Mouse (Mus musculus) MEL (cell line): ENCODE data around the gene Nfe2. TPM values are rescaled to one million over a fixed set of nuclear protein-coding genes. Genes with fewer than 3 reads are reported as not detected.

ENCODE experiments used
- DNase-seq: peaks from one replicate; pipeline ENCODE4 v3.0.0; 2011; ENCODE audit warnings: low read depth, low spot score
- H3K27ac ChIP-seq: 2 replicates; pipeline ENCODE4 v1.5.1; 2012; ENCODE audit warnings: low read depth, mild to moderate bottlenecking, control low read depth, low read length, moderate library complexity; ENCODE audit not compliant: control insufficient read depth
- H3K27me3 ChIP-seq, 2 experiments: fragments of 150-350 bp in 1 of 2; sonication (generic) in 1 of 2; 2 replicates each; pipeline ENCODE4 v1.6.1; 2012; ENCODE audit warnings: low read length in 2 of 2, mild to moderate bottlenecking in 2 of 2, improper control_type of control experiment in 1 of 2, moderate library complexity in 1 of 2; ENCODE audit not compliant: insufficient read depth in 2 of 2, control insufficient read depth in 1 of 2
- H3K36me3 ChIP-seq, 2 experiments: 2 replicates each; pipeline ENCODE4 v1.6.1; 2012 to 2014; ENCODE audit warnings: low read length in 2 of 2, improper control_type of control experiment in 1 of 2, inconsistent platforms in 1 of 2, mild to moderate bottlenecking in 1 of 2; ENCODE audit not compliant: insufficient read depth in 2 of 2, control insufficient read depth in 1 of 2
- H3K4me1 ChIP-seq, 2 experiments: fragments of 150-350 bp in 1 of 2; sonication (generic) in 1 of 2; 2 replicates each; pipeline ENCODE4 v1.6.1; 2012; ENCODE audit warnings: low read length in 2 of 2, improper control_type of control experiment in 1 of 2, mild to moderate bottlenecking in 1 of 2; ENCODE audit not compliant: insufficient read depth in 2 of 2, control insufficient read depth in 1 of 2
- H3K4me3 ChIP-seq, 2 experiments: fragments of 150-350 bp in 1 of 2; sonication (generic) in 1 of 2; 2 replicates each; pipeline ENCODE4 v1.5.1; 2012; ENCODE audit warnings: low read depth in 2 of 2, low read length in 2 of 2, mild to moderate bottlenecking in 2 of 2, moderate library complexity in 2 of 2, control low read depth in 1 of 2, improper control_type of control experiment in 1 of 2; ENCODE audit not compliant: control insufficient read depth in 1 of 2, insufficient read depth in 1 of 2
- H3K79me2 ChIP-seq: 2 replicates; pipeline ENCODE4 v1.6.1; 2012; ENCODE audit warnings: mild to moderate bottlenecking, low read length, moderate library complexity; ENCODE audit not compliant: control insufficient read depth, poor library complexity, insufficient read depth
- H3K9ac ChIP-seq: 2 replicates; pipeline ENCODE4 v1.6.1; 2012; ENCODE audit warnings: low read depth, mild to moderate bottlenecking, control low read depth, low read length, moderate library complexity; ENCODE audit not compliant: control insufficient read depth, poor library complexity, severe bottlenecking
- H3K9me3 ChIP-seq: fragments of 150-350 bp; sonication (generic); replicated peaks from 2 replicates; pipeline ENCODE4 v1.6.1; 2012; ENCODE audit warnings: mild to moderate bottlenecking, low read length, improper control_type of control experiment, moderate library complexity; ENCODE audit not compliant: insufficient read depth
- CHD1 ChIP-seq: IDR thresholded peaks from 2 replicates; pipeline ENCODE4 v1.6.1; 2012; ENCODE audit warnings: low read depth, mild to moderate bottlenecking, inconsistent platforms, low read length, improper control_type of control experiment
- CHD2 ChIP-seq: IDR thresholded peaks from 2 replicates; pipeline ENCODE4 v1.6.1; 2011; ENCODE audit warnings: low read length, improper control_type of control experiment
- CTCF ChIP-seq, 3 experiments: IDR thresholded peaks in 2 of 3; conservative IDR thresholded peaks in 1 of 3; 2 replicates each; pipeline ENCODE4 v1.5.1; 2011 to 2012; ENCODE audit warnings: low read length in 3 of 3, low read depth in 2 of 3, mild to moderate bottlenecking in 2 of 3, improper control_type of control experiment in 1 of 3, inconsistent platforms in 1 of 3, mixed read lengths in 1 of 3, moderate library complexity in 1 of 3; ENCODE audit not compliant: control insufficient read depth in 1 of 3, insufficient read depth in 1 of 3, poor library complexity in 1 of 3, severe bottlenecking in 1 of 3
- E2F4 ChIP-seq: IDR thresholded peaks from 2 replicates; pipeline ENCODE4 v1.6.1; 2011; ENCODE audit warnings: low read depth, low read length, improper control_type of control experiment, borderline replicate concordance
- ELF1 ChIP-seq: IDR thresholded peaks from 2 replicates; pipeline ENCODE4 v1.6.1; 2014; ENCODE audit warnings: low read depth, mild to moderate bottlenecking, inconsistent platforms, low read length, improper control_type of control experiment, moderate library complexity
- ETS1 ChIP-seq: IDR thresholded peaks from 2 replicates; pipeline ENCODE4 v1.6.1; 2012; ENCODE audit warnings: low read depth, mild to moderate bottlenecking, inconsistent platforms, low read length, improper control_type of control experiment, moderate library complexity
- GABPA ChIP-seq: IDR thresholded peaks from 2 replicates; pipeline ENCODE4 v1.6.1; 2012; ENCODE audit warnings: low read depth, mild to moderate bottlenecking, inconsistent platforms, low read length, improper control_type of control experiment, moderate library complexity
- GATA1 ChIP-seq: IDR thresholded peaks from 2 replicates; pipeline ENCODE4 v1.6.1; 2011; ENCODE audit warnings: low read depth, low read length, improper control_type of control experiment
- HCFC1 ChIP-seq: IDR thresholded peaks from 2 replicates; pipeline ENCODE4 v1.6.1; 2012; ENCODE audit warnings: low read depth, mild to moderate bottlenecking, inconsistent platforms, low read length, improper control_type of control experiment, moderate library complexity
- JUND ChIP-seq: IDR thresholded peaks from 2 replicates; pipeline ENCODE4 v1.6.1; 2011; ENCODE audit warnings: low read depth, mild to moderate bottlenecking, improper control_type of control experiment, low read length
- KAT2A ChIP-seq: conservative IDR thresholded peaks from 2 replicates; pipeline ENCODE4 v1.6.1; 2012; ENCODE audit warnings: low read depth, low read length, improper control_type of control experiment, inconsistent platforms
- MAFK ChIP-seq: IDR thresholded peaks from 2 replicates; pipeline ENCODE4 v1.6.1; 2011; ENCODE audit warnings: low read depth, mild to moderate bottlenecking, low read length, improper control_type of control experiment, borderline replicate concordance
- MAX ChIP-seq: IDR thresholded peaks from 2 replicates; pipeline ENCODE4 v1.6.1; 2011; ENCODE audit warnings: low read length, improper control_type of control experiment
- MAZ ChIP-seq: IDR thresholded peaks from 2 replicates; pipeline ENCODE4 v1.6.1; 2012; ENCODE audit warnings: low read depth, mild to moderate bottlenecking, inconsistent platforms, low read length, improper control_type of control experiment
- MEF2A ChIP-seq: IDR thresholded peaks from 2 replicates; pipeline ENCODE4 v1.6.1; 2014; ENCODE audit warnings: low read depth, mild to moderate bottlenecking, inconsistent platforms, low read length, improper control_type of control experiment; ENCODE audit not compliant: poor library complexity, insufficient replicate concordance, severe bottlenecking; ENCODE audit errors: extremely low read depth
- MXI1 ChIP-seq: IDR thresholded peaks from 2 replicates; pipeline ENCODE4 v1.6.1; 2011; ENCODE audit warnings: mild to moderate bottlenecking, low read depth, low read length, improper control_type of control experiment
- NELFE ChIP-seq: IDR thresholded peaks from 2 replicates; pipeline ENCODE4 v1.6.1; 2011; ENCODE audit warnings: low read depth, low read length, improper control_type of control experiment
- NRF1 ChIP-seq: IDR thresholded peaks from 2 replicates; pipeline ENCODE4 v1.6.1; 2014; ENCODE audit warnings: low read depth, mild to moderate bottlenecking, inconsistent platforms, low read length, improper control_type of control experiment, moderate library complexity; ENCODE audit not compliant: poor library complexity, insufficient read depth, severe bottlenecking
- POLR2A ChIP-seq, 2 experiments: IDR thresholded peaks; 2 replicates each; pipeline ENCODE4 v1.6.1; 2011 to 2012; ENCODE audit warnings: low read length in 2 of 2, mild to moderate bottlenecking in 2 of 2, control low read depth in 1 of 2, improper control_type of control experiment in 1 of 2, low read depth in 1 of 2, moderate library complexity in 1 of 2; ENCODE audit not compliant: control insufficient read depth in 1 of 2, insufficient read depth in 1 of 2, poor library complexity in 1 of 2
- POLR2AphosphoS2 ChIP-seq: IDR thresholded peaks from 2 replicates; pipeline ENCODE4 v1.6.1; 2011; ENCODE audit warnings: low read length, improper control_type of control experiment
- POLR2AphosphoS5 ChIP-seq: IDR thresholded peaks from 2 replicates; pipeline ENCODE4 v1.6.1; 2012; ENCODE audit warnings: low read depth, borderline replicate concordance, mild to moderate bottlenecking, inconsistent platforms, low read length, moderate library complexity, mixed read lengths
- RAD21 ChIP-seq: IDR thresholded peaks from 2 replicates; pipeline ENCODE4 v1.6.1; 2011; ENCODE audit warnings: mild to moderate bottlenecking, low read depth, low read length, improper control_type of control experiment
- RCOR1 ChIP-seq: IDR thresholded peaks from 2 replicates; pipeline ENCODE4 v1.6.1; 2012; ENCODE audit warnings: low read depth, mild to moderate bottlenecking, inconsistent platforms, low read length, improper control_type of control experiment
- SIN3A ChIP-seq: IDR thresholded peaks from 2 replicates; pipeline ENCODE4 v1.6.1; 2012; ENCODE audit warnings: low read length, improper control_type of control experiment, inconsistent platforms
- SMC3 ChIP-seq: IDR thresholded peaks from 2 replicates; pipeline ENCODE4 v1.6.1; 2011; ENCODE audit warnings: low read depth, low read length, improper control_type of control experiment
- TAL1 ChIP-seq: IDR thresholded peaks from 2 replicates; pipeline ENCODE4 v1.6.1; 2012; ENCODE audit warnings: mild to moderate bottlenecking, inconsistent platforms, low read length, moderate library complexity, mixed read lengths
- TBP ChIP-seq: IDR thresholded peaks from 2 replicates; pipeline ENCODE4 v1.8.0; 2011; ENCODE audit warnings: low read depth, low read length, improper control_type of control experiment
- TCF12 ChIP-seq: IDR thresholded peaks from 2 replicates; pipeline ENCODE4 v1.6.1; 2014; ENCODE audit warnings: low read depth, mild to moderate bottlenecking, inconsistent platforms, low read length, improper control_type of control experiment, moderate library complexity
- UBTF ChIP-seq: IDR thresholded peaks from 2 replicates; pipeline ENCODE4 v1.6.1; 2012; ENCODE audit warnings: low read depth, mild to moderate bottlenecking, inconsistent platforms, low read length, improper control_type of control experiment, moderate library complexity, borderline replicate concordance; ENCODE audit not compliant: insufficient read depth
- USF1 ChIP-seq: IDR thresholded peaks from 2 replicates; pipeline ENCODE4 v1.6.1; 2014; ENCODE audit warnings: low read depth, mild to moderate bottlenecking, inconsistent platforms, low read length, improper control_type of control experiment, moderate library complexity
- USF2 ChIP-seq, 2 experiments: IDR thresholded peaks; 2 replicates each; pipeline ENCODE4 v1.6.1; 2011 to 2012; ENCODE audit warnings: improper control_type of control experiment in 2 of 2, low read length in 2 of 2, borderline replicate concordance in 1 of 2, inconsistent platforms in 1 of 2, low read depth in 1 of 2, mild to moderate bottlenecking in 1 of 2; ENCODE audit not compliant: insufficient read depth in 1 of 2
- ZKSCAN1 ChIP-seq: IDR thresholded peaks from 2 replicates; pipeline ENCODE4 v1.6.1; 2012; ENCODE audit warnings: low read depth, mild to moderate bottlenecking, inconsistent platforms, low read length, improper control_type of control experiment, moderate library complexity
- ZMIZ1 ChIP-seq: IDR thresholded peaks from 2 replicates; pipeline ENCODE4 v1.6.1; 2012; ENCODE audit warnings: low read depth, mild to moderate bottlenecking, inconsistent platforms, low read length, improper control_type of control experiment, moderate library complexity
- ZNF384 ChIP-seq: IDR thresholded peaks from 2 replicates; pipeline ENCODE4 v1.6.1; 2012; ENCODE audit warnings: low read depth, mild to moderate bottlenecking, inconsistent platforms, low read length, improper control_type of control experiment
- polyA plus RNA-seq, 2 experiments: library from polyadenylated mRNA; stranded (reverse) in 1 of 2; unstranded in 1 of 2; fragments of >175 nt in 1 of 2; fragments of >200 nt in 1 of 2; gene quantifications; 2 replicates each; pipeline versions ENCODE4 v1.2.1 to v1.2.4; 2012; ENCODE audit warnings: low replicate concordance in 2 of 2, low read depth in 1 of 2; ENCODE audit not compliant: insufficient read length in 2 of 2, insufficient read depth in 1 of 2, missing spikeins in 1 of 2
- total RNA-seq: library from RNA; depleted of rRNA; stranded (reverse); fragments of 300-350 nt; gene quantifications from 2 replicates; pipeline ENCODE4 v1.2.3, GENCODE M21; 2012

Gene Nfe2
- total and polyA plus RNA-seq, 3 experiments: 74.6 to 103 TPM; not detected in 1

DNA sequence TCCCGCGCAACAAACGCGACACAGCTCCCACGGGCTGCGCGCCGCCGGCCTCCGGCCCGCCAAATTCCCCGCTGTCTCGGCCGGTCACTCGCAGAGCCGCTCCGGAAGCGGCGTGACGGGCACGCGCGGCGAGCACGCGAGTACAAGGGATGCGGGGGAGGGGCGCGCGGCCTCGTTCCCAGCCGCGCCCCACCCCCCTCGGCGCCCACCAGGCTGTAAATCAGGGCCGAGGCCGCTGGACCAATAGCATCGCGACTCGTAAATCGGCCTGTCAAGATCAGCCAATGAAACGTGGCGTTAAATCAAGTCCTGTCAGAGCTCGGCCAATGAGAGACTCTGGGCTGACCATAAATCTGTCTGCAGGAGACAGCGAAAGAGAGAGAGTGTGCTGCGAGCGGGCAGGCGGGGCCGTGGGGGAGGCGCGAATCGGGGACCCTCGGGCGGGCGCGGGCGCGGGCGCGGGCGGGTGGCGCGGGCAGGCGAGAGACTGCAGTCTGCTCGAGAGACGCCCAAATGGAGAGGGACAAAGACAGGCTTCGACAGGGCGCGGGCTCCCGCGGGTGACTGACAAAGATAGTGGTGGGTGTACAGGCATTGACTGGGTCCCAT is 47.0 kb upstream of the Nfe2 start:
- H3K4me3 ChIP-seq: peak overlapping the region; percentile 38 to 57
- no peaks in the 10 kb centered on the region for H3K27me3 ChIP-seq
- no peaks in the 10 kb centered on the region for H3K79me2 ChIP-seq
- peak; percentile 91 for DNase-seq
- TF ChIP-seq NRF1 (no peak), POLR2A (IDR thresholded peaks at IDR 0.05; ENCODE audit: control insufficient read depth in 1 of 2, insufficient read depth in 1 of 2, low read depth in 1 of 2, low read length in 2 of 2, poor library complexity in 1 of 2) (0 out of 4 replicates have a peak, but pooled peaks of 1 of the 2 experiments have one; percentile 25), ZMIZ1 (no peak), TAL1 (no peak), E2F4 (no peak), JUND (no peak), ZNF384 (no peak), GABPA (no peak), USF1 (no peak), KAT2A (no peak), TCF12 (no peak), HCFC1 (0 out of 2 replicates have a peak, but pooled peaks have one; percentile 49), MEF2A (no peak), RAD21 (no peak), UBTF (no peak), POLR2AphosphoS5 (no peak), MXI1 (peak; percentile 75), RCOR1 (peak; percentile 90), SIN3A (peak; percentile 78), MAZ (no peak), CHD1 (no peak), ETS1 (no peak), NELFE (no peak), TBP (no peak), CHD2 (peak; percentile 69), ELF1 (no peak), CTCF (IDR thresholded peaks at IDR 0.05 in 2 of 3, conservative IDR thresholded peaks at IDR 0.05 in 1 of 3; ENCODE audit: control insufficient read depth in 1 of 3, insufficient read depth in 1 of 3, low read depth in 2 of 3, low read length in 3 of 3, poor library complexity in 1 of 3, severe bottlenecking in 1 of 3) (no peak), POLR2AphosphoS2 (no peak), ZKSCAN1 (no peak), SMC3 (no peak), GATA1 (no peak), MAX (no peak), MAFK (no peak), USF2 (IDR thresholded peaks at IDR 0.05; ENCODE audit: borderline replicate concordance in 1 of 2, insufficient read depth in 1 of 2, low read depth in 1 of 2, low read length in 2 of 2) (no peak)
- H3K27ac ChIP-seq: no peak overlapping the region; the same call in 1 of the 2 replicates
- no peaks in the 10 kb centered on the region; a peak in 2 of 4 replicates for H3K4me1 ChIP-seq
- peak overlapping the region; percentile 48 for H3K9ac ChIP-seq
- peaks cover 0 to 3% of the 10 kb centered on the region in 2 experiments; a peak in 2 of 4 replicates for H3K36me3 ChIP-seq
- no peaks in the 10 kb centered on the region for H3K9me3 ChIP-seq
